Mouse (Mus musculus): ENCODE results near the gene Prdm2.

Gene Prdm2

DNA sequence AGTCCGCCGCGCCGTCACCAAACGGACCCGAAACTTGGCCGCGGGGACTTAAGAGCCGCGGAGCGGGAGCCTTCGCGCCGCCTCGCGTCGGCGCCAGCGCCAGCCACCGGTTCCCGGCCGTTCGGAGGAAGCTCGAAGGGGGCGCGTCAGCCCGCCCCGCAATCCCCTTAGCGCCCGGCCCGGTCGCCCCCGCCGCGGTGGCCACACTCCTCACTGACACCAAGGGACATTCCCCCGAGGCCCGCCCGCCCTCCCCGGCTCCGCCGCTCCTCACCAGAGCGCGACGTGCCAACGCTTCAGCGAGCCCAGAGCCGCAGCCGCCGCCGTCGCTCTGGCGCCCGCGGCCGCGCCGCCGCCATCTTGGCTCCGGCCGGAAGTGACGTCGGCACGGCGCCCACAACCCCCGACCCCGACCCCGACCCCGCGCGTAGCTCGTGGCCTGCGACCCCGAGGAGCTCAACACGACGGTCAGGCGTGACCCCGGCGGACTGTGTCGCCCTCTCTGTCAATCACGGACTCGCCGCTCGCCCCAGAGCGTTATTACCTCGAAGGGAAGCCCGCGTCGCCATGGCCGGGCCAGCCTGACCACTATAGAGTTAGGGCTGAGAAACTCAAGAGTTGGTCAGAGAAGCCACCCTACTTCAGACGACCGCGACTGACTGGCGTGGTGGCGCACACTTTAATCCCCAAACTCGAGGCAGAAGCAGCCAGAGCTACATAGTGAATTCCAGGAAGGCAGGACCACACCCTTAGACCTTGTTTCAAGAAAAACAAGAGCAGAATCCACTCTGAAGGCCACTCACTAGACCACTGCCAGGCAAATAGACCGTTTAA, at the start of gene Prdm2:
Prdm2 (minus strand) TSS at position 655 of the 834 bp plus-strand sequence.
- peak; percentile 38 to 54 for DNase-seq (ENCODE audit: low spot score in 2 of 2)

DNA sequence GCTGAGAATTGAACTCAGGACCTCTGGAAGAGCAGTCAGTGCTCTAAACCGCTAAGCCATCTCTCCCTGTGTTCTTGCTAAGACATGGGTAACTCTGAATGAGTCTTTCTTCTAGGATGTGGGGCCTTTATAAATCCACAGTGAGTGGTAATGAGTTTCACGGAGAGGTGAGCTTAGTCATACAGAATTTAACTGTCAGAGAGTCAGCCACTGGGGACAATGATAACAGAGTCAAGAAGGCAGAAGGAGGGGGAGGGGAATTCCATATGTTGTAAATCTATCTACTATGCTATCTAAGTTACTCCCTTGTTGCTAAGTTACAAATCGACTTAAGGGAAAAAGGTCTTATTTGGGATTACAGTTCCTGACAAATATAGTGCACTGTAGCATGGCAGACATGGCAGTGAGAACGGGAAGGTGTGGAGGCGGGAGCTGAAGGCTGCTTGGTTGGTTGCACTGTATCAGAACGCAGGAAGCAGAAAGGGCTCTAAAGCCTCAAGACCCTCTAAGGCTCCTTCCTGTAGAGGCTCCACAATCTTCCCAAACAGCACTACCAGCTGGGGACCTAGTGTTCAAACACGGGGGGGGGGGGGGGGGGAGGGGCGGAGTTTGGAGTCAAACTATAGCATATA, 47.0 kb upstream of the Prdm2 start:
- no peak for DNase-seq (ENCODE audit: low spot score in 2 of 2)

DNA sequence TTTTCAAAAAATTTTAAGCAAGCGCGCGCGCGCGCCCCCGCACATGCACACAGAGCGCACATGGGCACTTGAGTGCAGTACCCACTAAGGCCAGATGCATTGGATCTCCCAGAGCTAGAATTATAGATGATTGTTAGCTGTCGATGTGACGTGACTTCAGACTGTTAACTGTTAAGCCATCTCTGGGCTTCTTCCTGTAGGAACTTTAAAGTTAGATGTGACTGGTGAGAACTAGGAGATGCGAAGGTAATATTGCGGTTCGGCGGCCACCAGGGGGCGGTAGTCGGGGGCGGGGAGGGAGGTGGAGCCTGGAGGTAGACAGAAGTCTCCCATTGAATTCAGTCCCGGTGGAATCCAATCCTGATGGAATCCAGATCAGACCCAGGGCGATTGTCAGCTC, 45.7 kb upstream of the Prdm2 start:
- peak; percentile 37 to 64 for DNase-seq (ENCODE audit: low spot score in 2 of 2)

DNA sequence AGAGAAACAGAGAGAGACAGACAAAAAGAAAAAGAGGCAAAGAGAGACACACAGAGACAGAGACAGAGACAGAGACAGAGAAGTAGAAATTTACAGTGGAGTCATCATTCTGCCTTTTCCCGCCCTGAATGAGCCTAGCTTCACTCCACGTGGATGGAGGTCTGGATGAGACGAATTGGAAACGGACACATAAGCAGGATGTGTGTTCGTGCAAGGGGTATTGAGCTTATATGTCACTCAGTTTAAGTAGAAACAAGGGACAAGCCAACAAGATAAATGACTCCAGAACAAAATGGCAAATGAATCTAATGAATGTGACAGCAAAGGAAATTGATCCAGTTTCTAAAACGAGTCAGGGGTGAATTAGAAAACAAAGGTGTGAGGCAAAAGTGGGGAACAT, 45.2 kb upstream of the Prdm2 start:
- no peak for DNase-seq (ENCODE audit: low spot score in 2 of 2)

DNA sequence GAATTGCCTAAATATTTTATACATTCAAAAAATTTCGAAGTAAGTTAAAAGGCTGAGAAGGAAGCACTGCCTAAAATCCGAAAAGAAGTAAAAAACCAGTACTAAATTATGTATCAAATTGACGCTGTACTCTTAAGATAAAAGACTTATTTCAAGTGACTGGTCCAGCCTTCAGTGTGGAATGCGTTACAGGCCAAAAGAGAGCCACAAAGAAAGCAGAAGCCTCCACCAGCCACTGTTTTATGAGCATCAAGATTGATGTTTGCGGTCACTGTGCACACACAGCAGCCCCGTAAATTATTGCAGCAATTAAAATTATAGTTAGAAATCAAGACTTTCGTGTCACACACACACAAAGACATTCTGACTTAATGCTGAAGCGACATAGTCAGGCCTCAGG, 42.7 kb upstream of the Prdm2 start:
- DNase-seq (ENCODE audit: low spot score in 2 of 2) = no peak

DNA sequence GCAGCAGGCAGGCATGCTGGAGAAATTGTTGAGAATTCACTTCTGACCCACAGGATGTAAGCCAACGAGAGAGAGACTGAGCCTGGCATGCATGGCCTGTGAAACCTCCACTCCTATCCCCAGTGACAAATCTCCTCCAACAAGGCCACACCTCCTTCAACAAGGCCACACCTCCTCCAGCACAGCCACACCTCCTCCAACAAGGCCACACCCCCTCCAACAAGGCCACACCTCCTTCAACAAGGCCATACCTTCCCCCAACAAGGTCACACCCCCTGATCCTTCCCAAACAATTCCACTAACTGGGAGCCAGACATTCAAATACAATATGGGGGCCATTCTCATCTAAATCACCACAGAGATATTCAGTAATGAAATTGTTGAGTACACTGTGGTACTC, 40.6 kb upstream of the Prdm2 start:
- no peak for DNase-seq (ENCODE audit: low spot score in 2 of 2)

DNA sequence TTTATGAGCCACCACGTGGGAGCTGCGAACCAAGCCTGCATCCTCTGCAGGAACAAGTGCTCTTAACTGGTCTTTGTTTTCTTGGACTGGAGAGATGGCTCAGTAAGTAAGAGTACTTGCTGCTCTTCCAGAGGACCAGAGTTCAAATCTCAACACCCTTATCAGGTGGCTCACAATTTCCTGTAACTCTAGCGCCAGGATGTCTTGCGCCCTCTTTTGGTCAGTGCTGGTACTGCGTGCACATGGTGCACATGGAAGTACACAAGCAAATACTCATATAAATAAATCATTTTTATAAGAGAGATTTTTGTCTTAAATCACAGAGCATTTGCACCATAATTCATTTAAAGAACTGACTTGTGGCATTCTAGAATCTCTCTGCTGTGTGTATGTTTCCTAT, 35.3 kb upstream of the Prdm2 start:
- DNase-seq (ENCODE audit: low spot score in 2 of 2) = no peak

DNA sequence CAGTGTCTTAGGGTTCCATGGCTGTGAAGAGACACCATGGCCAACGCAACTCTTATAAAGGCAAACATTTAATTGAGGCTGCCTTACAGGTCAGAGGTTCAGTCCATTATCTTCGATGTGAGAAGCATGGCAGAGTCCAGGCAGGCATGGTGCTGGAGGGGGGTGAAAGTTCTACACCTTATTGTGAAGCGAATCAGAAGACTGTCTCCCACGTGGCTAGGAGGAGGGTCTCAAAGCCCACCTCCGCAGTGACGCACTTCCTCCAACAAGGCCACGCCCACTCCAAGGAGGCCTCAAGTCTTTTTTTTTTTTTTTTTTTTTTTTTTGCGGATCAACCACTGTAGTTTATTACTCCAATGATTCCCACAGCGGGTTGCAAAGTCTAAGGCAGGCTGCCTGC, 28.5 kb upstream of the Prdm2 start:
- DNase-seq (ENCODE audit: low spot score in 2 of 2) = no peak

DNA sequence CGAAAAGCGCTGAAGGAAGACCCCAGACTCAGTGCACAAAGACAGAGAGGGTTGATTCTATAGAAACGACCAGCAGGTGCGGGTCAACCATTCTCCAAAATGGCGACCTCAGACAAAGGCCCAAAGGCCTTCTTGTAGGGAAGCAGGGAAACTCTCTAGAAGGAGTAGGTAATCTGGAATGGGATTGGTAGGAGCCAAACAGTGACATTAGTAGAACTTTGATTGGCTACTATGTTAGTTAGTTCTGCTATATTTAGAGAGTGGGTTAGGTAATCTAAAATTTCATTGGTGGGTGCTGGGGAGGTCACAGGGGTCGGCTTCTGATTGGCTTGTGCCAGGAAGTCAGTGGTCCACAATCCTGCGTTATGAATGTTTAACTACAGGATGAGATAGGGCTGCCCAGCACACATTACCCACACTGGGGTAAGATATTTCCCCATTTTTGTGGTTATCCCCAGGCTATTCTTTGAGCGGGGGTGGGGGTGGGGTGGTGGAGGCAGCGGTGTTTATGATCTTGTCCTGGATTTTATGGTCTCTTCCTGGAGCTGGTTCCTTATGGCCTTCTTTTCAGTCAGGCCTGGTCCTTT, 26.9 kb upstream of the Prdm2 start:
- DNase-seq (ENCODE audit: low spot score in 2 of 2) = no peak

DNA sequence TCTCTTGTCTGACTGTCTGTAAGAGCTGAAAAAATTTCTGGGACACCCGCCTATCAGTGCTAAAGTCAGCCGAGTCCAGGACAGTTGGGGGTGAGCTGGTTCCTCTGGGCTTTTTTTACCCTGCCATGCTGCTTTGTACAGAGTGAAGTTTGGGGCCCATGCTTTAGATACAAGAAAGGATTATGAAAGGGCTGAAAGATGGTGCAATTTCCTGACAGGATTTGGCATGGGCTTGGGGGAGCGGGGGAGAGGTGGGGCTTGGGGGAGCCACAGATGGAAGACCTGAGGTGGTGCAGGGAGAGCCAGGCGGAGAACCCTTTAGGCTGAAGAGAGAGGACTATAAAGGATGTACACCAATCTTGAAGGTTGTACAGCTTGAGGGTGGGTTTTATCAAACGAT, 26.3 kb upstream of the Prdm2 start:
- no peak for DNase-seq (ENCODE audit: low spot score in 2 of 2)

DNA sequence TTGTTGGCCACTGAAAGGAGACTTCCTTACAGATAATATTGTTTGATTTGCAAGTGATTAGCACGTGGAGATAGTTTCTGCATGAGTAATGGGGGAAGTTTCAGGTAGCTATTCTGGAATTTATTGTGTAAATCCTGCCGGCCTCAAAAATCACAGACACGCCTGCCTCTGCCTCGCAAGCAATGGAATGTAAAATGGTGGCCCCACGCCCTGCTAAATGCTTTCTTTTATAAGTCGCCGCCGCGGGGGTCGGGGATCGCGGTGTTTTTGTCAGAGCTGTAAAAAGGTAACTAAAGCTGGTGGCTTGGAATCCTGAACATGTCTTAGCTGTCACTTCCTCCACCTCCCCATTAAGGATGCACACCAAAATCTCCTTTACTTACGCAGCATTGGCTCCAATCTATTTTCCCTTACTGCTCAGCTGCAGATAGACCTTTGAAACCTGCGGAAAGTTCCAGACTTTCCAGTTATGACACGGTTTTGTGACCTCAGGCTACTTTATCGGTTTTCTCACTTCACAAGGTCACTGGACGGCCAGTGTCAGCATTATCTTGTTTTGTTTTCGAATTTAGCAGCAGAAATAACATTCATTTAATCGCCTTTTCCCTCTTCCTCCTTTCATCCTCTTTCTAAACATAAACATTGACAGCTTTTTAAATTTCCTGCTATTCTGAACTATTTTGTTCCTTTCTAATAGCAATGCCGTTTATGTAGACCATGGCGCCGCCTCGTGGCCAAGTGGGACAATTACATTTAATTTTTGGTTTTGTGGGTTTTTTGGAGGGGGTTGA, 25.6 kb upstream of the Prdm2 start:
- DNase-seq (ENCODE audit: low spot score in 2 of 2) = peak in 1 of 2 experiments; percentile 30

DNA sequence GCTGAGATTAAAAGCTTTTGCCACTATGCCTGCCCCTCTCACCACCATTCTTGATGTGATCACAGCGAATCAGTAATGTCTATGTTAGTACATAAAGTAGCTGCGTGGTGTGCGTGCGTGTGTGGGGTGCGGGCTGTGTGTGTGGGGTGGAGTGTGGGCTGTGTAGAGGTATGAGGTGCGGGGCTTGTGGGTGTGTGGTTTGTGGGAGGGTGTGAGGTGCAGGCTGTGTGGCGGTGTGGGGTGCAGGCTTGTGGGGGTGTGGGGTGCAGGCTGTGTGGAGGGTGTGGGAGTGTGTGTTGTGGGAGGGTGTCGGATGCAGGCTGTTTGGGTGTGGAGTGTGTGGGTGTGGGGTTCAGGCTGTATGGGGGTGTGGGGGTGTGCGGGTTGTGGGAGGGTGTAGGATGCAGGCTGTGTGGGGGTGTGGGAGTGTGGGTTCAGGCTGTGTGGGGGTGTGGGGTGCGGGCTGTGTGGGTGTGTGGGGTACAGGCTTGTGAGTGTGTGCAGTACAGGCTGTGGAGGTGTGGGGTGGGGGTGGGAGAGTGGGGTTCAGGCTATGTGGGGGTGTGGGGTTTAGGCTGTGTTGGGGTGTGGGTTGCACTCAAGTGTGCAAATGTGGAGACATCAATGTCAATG, 19.1 kb upstream of the Prdm2 start:
- DNase-seq (ENCODE audit: low spot score in 2 of 2) = no peak

DNA sequence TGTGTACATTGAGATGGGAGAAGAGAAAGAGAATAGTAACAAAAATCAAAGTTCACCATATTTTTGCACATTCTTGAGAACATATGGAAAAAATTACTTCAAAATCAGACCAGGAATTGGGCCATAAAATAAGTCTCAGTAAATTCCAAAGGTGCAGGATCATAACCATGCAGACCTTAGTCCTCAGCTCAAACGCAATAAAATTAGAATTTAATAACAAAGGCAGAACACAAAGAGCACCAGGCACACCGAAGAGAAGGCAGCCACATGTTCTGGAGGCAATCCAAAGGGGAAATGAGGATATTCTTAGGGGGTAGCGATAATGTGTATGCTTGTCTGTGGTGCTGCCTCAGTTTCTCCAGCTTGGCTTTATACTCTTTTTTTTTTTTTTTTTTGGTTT, 18.3 kb upstream of the Prdm2 start:
- DNase-seq (ENCODE audit: low spot score in 2 of 2) = no peak

DNA sequence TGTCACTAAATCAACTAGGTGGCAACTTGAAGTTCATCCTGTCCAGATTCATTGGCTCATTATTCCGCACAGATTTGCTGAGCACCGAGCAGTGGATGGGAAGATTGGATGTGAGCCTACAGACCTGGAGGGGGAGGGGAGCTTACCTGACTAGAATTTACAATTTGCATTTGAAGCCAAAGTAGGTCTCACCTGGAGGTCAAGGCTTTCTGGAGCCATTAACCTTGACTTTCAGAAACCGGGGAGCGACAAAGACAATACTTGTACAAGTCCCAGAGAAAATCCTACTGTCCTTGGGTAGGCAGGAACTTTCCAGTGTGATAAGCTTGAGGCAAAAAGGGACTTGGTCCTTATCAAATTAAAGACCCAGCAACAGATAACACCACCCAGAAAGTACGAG, 15.2 kb upstream of the Prdm2 start:
- no peak for DNase-seq (ENCODE audit: low spot score in 2 of 2)

DNA sequence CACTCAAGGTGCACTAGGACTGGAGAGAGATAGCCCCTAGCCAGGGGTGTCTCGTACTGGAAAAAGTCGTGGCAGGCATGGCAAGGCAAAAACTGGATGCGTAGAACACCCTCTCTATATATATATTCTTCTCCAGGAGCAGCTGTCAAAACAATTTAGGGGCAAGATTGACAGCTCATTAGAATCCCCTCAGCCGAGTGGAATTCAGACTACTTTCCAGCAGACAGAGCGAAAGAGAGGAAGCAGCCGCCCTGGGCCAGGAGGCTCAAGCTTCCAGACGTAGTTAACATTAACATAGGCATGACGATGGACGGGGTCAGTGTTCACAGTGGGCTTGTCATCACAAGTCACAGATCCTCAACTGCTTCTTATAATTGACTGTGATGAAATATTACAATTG, 13.1 kb upstream of the Prdm2 start:
- no peak for DNase-seq (ENCODE audit: low spot score in 2 of 2)

DNA sequence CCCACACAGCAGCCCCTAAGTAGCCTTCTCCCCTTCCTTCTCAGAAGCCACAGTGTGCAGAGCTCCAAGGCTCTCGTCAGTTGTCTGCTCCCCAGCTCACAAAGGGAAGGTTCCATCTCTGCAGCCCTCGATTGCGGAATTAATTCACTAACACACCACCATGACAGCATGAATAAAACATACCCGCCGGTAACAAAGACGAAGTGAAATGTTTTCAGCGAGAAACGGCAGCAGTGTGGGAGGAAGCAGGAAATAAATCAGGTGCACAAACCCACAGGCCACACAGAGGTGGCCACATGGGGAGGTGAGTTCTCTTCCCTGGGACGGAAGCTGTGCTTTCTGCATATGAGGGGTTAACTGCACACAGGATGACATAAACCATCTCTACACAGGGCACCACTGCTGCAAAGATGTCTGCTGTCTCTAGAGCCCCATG, 6.5 kb upstream of the Prdm2 start:
- DNase-seq (ENCODE audit: low spot score in 2 of 2) = no peak

DNA sequence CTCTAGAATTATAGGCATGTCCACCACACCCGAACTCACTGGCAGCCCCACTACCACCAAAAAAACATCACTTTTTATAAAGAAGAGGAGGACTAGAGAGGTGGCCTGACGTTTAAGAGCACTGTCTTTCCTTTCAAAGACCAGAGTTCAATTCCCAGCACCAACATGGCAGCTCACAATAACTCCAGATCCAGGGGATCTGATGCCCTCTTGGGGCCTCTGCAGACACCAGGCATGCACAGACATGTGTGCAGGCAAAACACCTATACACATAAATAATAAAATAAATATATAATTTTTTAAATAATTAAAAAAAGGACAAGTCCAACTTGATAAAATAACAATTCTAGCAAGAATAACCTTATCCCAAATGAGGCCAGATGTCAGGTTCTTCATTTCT, 6.1 kb upstream of the Prdm2 start:
- DNase-seq (ENCODE audit: low spot score in 2 of 2) = no peak

DNA sequence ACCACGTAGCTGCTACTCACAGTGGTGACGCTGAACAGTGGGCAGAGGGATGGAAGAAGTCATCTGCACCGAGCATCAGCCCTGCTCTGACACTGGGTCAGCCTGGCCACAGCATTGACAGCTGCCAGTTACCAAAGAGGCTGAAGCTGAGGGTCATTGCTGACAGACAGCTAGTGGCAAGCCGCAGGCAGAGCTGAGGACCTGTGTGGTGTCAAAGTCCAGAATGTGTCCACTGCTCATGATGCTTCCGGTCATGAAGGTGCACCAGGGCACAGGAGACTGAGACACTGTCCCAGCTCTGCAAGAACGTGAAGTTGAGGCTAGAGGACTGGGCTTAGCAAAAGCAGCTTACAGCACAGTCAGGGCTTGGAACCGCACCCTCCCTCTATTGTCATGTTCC, 4.4 kb upstream of the Prdm2 start:
- no peak for DNase-seq (ENCODE audit: low spot score in 2 of 2)

DNA sequence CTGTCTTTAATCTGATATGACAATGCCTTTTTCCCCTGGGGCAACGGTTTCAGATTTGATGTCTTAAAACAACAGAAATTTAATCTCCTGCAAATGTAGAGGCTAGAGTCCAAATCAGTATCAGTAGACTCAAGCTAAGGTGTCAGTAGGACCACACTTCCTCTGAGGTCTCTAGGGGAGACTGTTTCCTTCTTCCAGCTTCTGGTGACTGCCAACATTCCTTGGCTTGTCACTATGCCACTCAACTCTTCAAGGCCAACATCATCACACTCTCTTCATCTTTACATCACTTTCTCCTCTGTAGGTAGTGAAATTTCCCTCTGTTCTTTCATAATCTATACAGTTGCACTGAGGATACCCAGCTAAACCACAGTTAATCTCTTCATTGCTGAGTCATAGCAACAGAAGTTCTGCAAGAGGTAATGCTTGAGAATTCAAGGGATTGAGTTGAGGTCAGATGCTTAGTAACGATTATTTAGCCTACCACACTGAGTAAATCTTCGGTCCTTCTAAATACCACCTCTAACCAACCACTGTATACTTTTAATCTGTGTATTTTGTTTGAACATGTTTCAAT, 1.5 kb upstream of the Prdm2 start:
- DNase-seq (ENCODE audit: low spot score in 2 of 2) = no peak

DNA sequence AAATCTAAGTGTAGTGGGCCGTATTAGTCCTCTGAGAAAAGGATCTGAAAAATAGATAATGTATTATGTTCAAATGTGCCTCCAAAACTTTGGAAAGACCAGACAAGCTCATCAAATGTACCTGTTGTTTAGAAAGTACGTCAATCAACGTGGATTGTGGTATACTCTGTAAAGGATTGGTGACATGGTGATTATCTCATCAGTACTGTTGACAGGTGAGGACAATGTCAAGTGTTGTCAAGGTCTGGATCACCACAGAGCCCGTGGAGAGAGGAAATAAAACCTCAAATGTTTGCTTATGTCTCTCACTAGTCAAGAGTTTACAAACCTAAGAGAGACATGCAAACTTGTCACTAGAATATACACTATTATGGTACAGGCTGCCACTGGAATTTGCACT, 776 bp upstream of the Prdm2 start:
- no peak for DNase-seq (ENCODE audit: low spot score in 2 of 2)

DNA sequence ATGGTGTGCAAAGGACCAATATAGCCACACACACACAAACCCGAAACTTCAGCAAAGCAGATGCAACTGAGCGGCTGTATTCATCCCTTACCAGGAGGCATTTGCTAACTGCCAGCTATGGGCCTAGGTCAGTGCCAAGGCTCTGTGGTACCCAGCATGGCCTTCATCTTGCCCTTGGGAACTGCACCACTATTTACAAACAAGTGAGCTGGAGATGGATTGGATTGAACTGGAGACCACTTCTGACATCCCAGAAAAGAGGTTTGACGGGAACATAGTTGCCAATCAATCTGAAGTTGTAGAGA, 332 bp upstream of the Prdm2 start:
- no peak for DNase-seq (ENCODE audit: low spot score in 2 of 2)
